Comparison of ENCODE assay signal across 8 mouse cellular contexts in genomic region chr9:66988888-66989414, GRCm38 (mm10). TPM values are rescaled to one million over a fixed set of nuclear protein-coding genes. Genes with fewer than 3 reads are reported as not detected.
DNase-seq lines count a peak whose midpoint lies in the region; ATAC-seq and TF ChIP-seq lines count a peak whose summit lies in the region.

No protein-coding gene starts in this region.

- DNase-seq in lung, adult 18-20 months, result no peak
- peak; percentile 82 for DNase-seq in fibroblast of lung, adult 2 months (ENCODE audit: low read depth)
- peak; percentile 85 for DNase-seq in kidney, postnatal 14 days
- DNase-seq in layer of hippocampus, adult 9-10 months (ENCODE audit: low spot score), result no peak
- no peak for DNase-seq in embryo, embryonic 10 days (ENCODE audit: low spot score)
- DNase-seq in cerebellum, postnatal 4 days (ENCODE audit: low spot score in 2 of 2), result no peak

- WGBS in lung, embryonic 15.5 days, result under 1% methylated on average over 6 of the region's 6 CpGs
- WGBS in olfactory bulb, adult 2 months, result 12% methylated on average over 6 of the region's 6 CpGs

- no peak for TF ChIP-seq POLR2A in olfactory bulb, adult 2 months (IDR thresholded peaks at IDR 0.05; ENCODE audit: insufficient read depth, low read depth, low read length)

- H3K4me1 ChIP-seq in lung, embryonic 15.5 days, result peaks cover 45% of the 10 kb centered on the region
- peaks cover 18% of the 10 kb centered on the region for H3K4me1 ChIP-seq in olfactory bulb, adult 2 months (ENCODE audit: control insufficient read depth, insufficient read depth, low read length)

- peak overlapping the region; percentile 95 for H3K27ac ChIP-seq in lung, embryonic 15.5 days
- 0 out of 2 replicates have a peak overlapping the region, but pooled peaks have one; percentile 14 for H3K27ac ChIP-seq in olfactory bulb, adult 2 months (ENCODE audit: insufficient read depth, low read depth, low read length)

- no peaks in the 10 kb centered on the region for H3K9me3 ChIP-seq in lung, embryonic 15.5 days

- TF ChIP-seq CTCF in olfactory bulb, adult 2 months (IDR thresholded peaks at IDR 0.05; ENCODE audit: insufficient read depth, low read depth, low read length), result no peak

- peak overlapping the region; percentile 7; the same call in 1 of the 2 replicates for H3K4me2 ChIP-seq in lung, embryonic 15.5 days

- no peaks in the 10 kb centered on the region for H3K36me3 ChIP-seq in lung, embryonic 15.5 days

- H3K9ac ChIP-seq in lung, embryonic 15.5 days, result no peak overlapping the region

- peak; percentile 82 for ATAC-seq in lung, embryonic 15.5 days (ENCODE audit: borderline replicate concordance, extremely low read depth, low FRiP score, low TSS enrichment)

- no peak overlapping the region for H3K4me3 ChIP-seq in lung, embryonic 15.5 days
- H3K4me3 ChIP-seq in olfactory bulb, adult 2 months (ENCODE audit: insufficient read depth, low read depth, low read length), result no peak overlapping the region

- no peaks in the 10 kb centered on the region for H3K27me3 ChIP-seq in lung, embryonic 15.5 days

RNA-seq across cellular contexts. Expression of gene Lactb, which starts 13.7 kb away (rescaled TPM):
- 6.7 and 7.2 TPM in 2 replicates for polyA plus RNA-seq in lung, embryonic 15.5 days (2015; fragmentation: Nextera tagmentation; extraction: Ambion mirVana)
- polyA plus RNA-seq in olfactory bulb, adult 2 months (2012; ENCODE audit: insufficient read depth, insufficient read length, low replicate concordance, missing spikeins), result not detected in 2 replicates

RNA-seq across cellular contexts. Expression of gene Rps27l, which starts 43.1 kb away (rescaled TPM):
- 602 and 647 TPM in 2 replicates for polyA plus RNA-seq in lung, embryonic 15.5 days (2015; fragmentation: Nextera tagmentation; extraction: Ambion mirVana)
- polyA plus RNA-seq in olfactory bulb, adult 2 months (2012; ENCODE audit: insufficient read depth, insufficient read length, low replicate concordance, missing spikeins), result not detected in 2 replicates

Comparison
In these comparisons a context has a peak if more than half of its experiments do, and no peak if none do; other contexts are left out.
1. DNase-seq: peak in fibroblast of lung, adult 2 months (single experiment) and kidney, postnatal 14 days (single experiment); none in lung, adult 18-20 months (0 of 2), layer of hippocampus, adult 9-10 months (single experiment), embryo, embryonic 10 days (single experiment) and cerebellum, postnatal 4 days (0 of 2).
2. RNA of gene Rps27l, which starts 43.1 kb away (polyA plus RNA-seq): 602 to 647 TPM in lung, embryonic 15.5 days; not detected in olfactory bulb, adult 2 months; every median in the first group is over 100 times any median in the second.